Mouse (Mus musculus) cortical plate, adult 2 months (tissue): ENCODE results near the gene Rpl41. TPM values are rescaled to one million over a fixed set of nuclear protein-coding genes. Genes with fewer than 3 reads are reported as not detected.

Source experiments
- H3K27ac ChIP-seq: fragments of 200-500 bp; 2 replicates; pipeline ENCODE4 v1.5.1; 2012; ENCODE audit warnings: low read length, control low read depth, inconsistent platforms; ENCODE audit not compliant: insufficient read depth
- H3K4me1 ChIP-seq: fragments of 200-500 bp; 2 replicates; pipeline ENCODE4 v1.6.1; 2011; ENCODE audit warnings: low read length; ENCODE audit not compliant: control insufficient read depth, insufficient read depth
- H3K4me3 ChIP-seq: fragments of 200-500 bp; 2 replicates; pipeline ENCODE4 v1.5.1; 2011; ENCODE audit warnings: mild to moderate bottlenecking, low read length, control low read depth; ENCODE audit not compliant: insufficient read depth
- CTCF ChIP-seq: fragments of 200-500 bp; IDR thresholded peaks from 2 replicates; pipeline ENCODE4 v1.5.1; 2011; ENCODE audit warnings: mild to moderate bottlenecking, control low read depth, low read length; ENCODE audit not compliant: insufficient read depth; ENCODE audit errors: extremely low read depth
- POLR2A ChIP-seq: fragments of 200-500 bp; IDR thresholded peaks from 2 replicates; pipeline ENCODE4 v1.6.1; 2011; ENCODE audit warnings: mild to moderate bottlenecking, low read length, control low read depth; ENCODE audit not compliant: insufficient read depth; ENCODE audit errors: extremely low read depth
- polyA plus RNA-seq: library from polyadenylated mRNA; depleted of rRNA; stranded (reverse); fragments of >200 nt; gene quantifications from 2 replicates; pipeline ENCODE4 v1.2.3, GENCODE M21; 2012

The Rpl41 gene
- polyA plus RNA-seq, 1 experiment, result 2,251 TPM

- Histone ChIP-seq H3K27ac (no peak overlapping the region), H3K4me3 (no peak overlapping the region), H3K4me1 (peaks cover 6% of the 10 kb centered on the region; the same call in 1 of the 2 replicates)
- TF ChIP-seq CTCF (no peak), POLR2A (no peak)
Observed at GRCm38 (mm10) chr10:128544674-128545569, 4.2 kb downstream of the Rpl41 start.

DNA sequence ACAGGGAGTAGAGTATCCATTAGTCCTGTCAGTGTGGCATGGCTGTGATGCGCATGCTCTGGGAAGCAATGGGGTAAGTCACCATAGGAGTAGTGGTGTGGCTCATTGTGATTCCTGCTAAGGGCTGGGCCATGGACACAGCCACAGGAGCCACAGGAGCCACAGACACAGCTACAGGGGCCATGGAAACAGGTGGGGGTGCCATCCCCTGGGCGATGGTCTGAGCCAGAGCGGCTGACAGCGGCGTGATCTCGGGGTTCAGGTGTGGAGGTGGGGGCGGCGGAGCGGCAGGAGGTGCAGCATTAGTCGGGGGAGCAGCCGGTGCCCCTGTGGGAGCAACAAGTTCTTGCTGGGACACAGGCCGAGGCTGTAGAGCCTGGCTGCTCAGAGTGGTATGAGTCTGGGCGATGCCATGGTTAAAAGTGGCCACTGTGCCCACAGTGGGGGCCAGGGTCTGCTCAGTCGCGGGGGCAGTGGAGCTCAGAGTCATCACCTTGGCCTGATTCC is 4.9 kb downstream of the Rpl41 start:
- Histone ChIP-seq H3K27ac (no peak overlapping the region), H3K4me3 (no peak overlapping the region), H3K4me1 (peaks cover 6% of the 10 kb centered on the region; the same call in 1 of the 2 replicates)
- TF ChIP-seq CTCF, result no peak
- no peak for TF ChIP-seq POLR2A

DNA sequence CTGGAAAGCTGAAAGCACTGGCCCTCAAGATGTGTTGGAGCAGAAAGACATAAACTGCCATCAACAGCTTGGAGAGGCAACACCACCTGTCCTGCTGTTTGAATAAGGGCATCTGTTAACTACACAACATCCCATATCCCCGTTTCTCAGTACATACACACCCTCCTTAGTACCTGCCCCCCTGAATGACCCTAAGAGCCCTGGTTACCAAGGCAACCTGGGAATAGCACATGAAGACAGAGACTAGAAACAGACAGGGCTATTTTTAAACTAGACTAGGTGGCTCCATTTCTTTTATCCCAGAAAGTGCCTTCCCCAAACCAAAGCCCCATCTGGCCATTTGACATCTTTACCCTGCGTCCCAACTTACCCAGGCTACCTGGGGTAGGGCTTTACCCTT is 6.0 kb downstream of the Rpl41 start:
- no peak overlapping the region for H3K4me3 ChIP-seq
- H3K27ac ChIP-seq, result no peak overlapping the region
- peaks cover 6% of the 10 kb centered on the region; the same call in 1 of the 2 replicates for H3K4me1 ChIP-seq
- TF ChIP-seq CTCF, result no peak
- no peak for TF ChIP-seq POLR2A

- peaks cover 5% of the 10 kb centered on the region; the same call in 1 of the 2 replicates for H3K4me1 ChIP-seq
- H3K4me3 ChIP-seq, result no peak overlapping the region
- TF ChIP-seq POLR2A (no peak), CTCF (no peak)
- H3K27ac ChIP-seq, result no peak overlapping the region
Observed at GRCm38 (mm10) chr10:128538340-128538870, 10.7 kb downstream of the Rpl41 start.

GRCm38 (mm10) chr10:128536266-128536940 is 12.7 kb downstream of the Rpl41 start:
- no peak overlapping the region for H3K4me3 ChIP-seq
- no peak overlapping the region for H3K27ac ChIP-seq
- TF ChIP-seq POLR2A, result no peak
- TF ChIP-seq CTCF, result peak; percentile 81
- no peaks in the 10 kb centered on the region for H3K4me1 ChIP-seq

- H3K27ac ChIP-seq, result no peak overlapping the region
Observed at GRCm38 (mm10) chr10:128535624-128536265, 13.4 kb downstream of the Rpl41 start.

DNA sequence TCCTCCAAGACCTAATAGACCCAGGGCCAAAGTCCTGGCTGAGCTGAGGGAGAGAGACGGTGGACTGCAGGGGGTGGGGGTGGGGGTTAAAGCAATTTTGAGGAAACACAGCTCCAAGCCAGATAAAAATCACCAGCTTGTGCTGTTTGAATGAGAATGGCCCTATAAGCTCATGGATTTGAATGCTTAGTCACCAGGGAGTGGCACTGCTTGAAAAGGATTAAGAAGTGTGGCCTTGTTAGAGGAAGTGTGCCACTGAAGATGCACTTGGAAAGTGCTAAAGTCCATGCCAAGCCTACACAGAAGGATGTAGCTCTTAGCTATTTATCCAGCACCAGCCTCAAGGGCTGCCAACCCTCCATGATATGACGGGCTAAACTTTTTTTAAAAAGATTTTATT is 13.9 kb downstream of the Rpl41 start:
- no peaks in the 10 kb centered on the region for H3K4me1 ChIP-seq
- H3K4me3 ChIP-seq, result no peak overlapping the region
- TF ChIP-seq POLR2A, result no peak
- no peak overlapping the region for H3K27ac ChIP-seq

More at GRCm38 (mm10) chr10:128535624-128536265, 13.4 kb downstream of the Rpl41 start:
- TF ChIP-seq CTCF (no peak), POLR2A (no peak)
- Histone ChIP-seq H3K4me1 (no peaks in the 10 kb centered on the region), H3K4me3 (no peak overlapping the region)

DNA sequence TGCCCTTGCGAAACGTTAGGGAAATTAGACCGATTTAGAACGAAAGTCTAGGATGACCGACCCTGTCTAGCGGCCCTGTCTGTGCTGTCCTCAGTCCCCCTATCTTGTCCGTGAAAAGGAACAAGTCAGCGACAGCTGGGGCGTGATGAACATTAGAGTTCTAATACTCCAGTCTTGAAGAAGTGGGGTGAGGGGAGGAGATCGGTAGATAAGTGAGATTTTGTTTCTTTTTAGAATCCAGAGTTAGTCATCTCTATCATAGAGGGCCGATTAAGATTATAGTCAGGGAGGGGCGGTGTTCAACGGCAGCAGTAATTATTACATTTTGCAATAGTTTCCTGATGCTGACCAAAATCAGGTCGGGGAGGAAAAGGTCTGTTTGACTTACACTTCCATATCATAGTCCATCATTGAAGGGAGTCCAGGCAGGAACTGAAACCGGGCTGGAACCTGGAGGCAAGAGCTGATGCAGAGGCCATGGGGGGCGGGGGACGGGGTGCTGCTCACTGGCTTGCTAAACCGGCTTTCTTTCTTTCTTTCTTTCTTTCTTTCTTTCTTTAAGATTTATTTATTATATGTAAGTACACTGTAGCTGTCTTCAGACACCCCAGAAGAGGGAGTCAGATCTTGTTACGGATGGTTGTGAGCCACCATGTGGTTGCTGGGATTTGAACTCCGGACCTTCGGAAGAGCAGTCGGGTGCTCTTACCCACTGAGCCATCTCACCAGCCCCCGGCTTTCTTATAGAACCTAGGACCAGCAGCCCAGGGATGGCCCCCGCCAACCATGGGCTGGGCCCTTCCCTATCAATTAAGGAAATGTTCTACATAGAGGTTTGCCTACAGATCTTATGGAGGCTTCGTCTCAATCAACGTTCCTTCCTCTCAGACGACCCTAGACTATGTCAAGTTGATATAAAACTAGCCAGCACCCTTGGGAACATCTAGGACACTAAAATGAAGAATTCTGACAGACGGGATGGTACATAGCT is 22.4 kb downstream of the Rpl41 start:
- H3K4me1 ChIP-seq, result no peaks in the 10 kb centered on the region; the same call in 1 of the 2 replicates
- peak overlapping the region; percentile 61 for H3K4me3 ChIP-seq
- no peak overlapping the region for H3K27ac ChIP-seq
- TF ChIP-seq CTCF, result no peak
- no peak for TF ChIP-seq POLR2A
